Mouse (Mus musculus) spleen, adult 2 months (tissue): ENCODE measurements around the gene Ddx27. TPM values are rescaled to one million over a fixed set of nuclear protein-coding genes. Genes with fewer than 3 reads are reported as not detected.

Experiments
- DNase-seq, 2 experiments: peaks; one replicate each; pipeline versions ENCODE4 v3.0.0 to v3.0.0-alpha.2; 2012 to 2021; ENCODE audit warnings: low spot score in 2 of 2, low read depth in 1 of 2
- H3K27ac ChIP-seq: fragments of 200-500 bp; 2 replicates; pipeline ENCODE4 v1.5.1; 2012; ENCODE audit warnings: low read length, inconsistent platforms; ENCODE audit not compliant: insufficient read depth
- H3K27me3 ChIP-seq: fragments of 200-500 bp; 2 replicates; pipeline ENCODE4 v1.6.1; 2012; ENCODE audit warnings: mild to moderate bottlenecking, moderate library complexity, low read length, inconsistent platforms; ENCODE audit not compliant: control insufficient read depth, insufficient read depth
- H3K36me3 ChIP-seq: fragments of 200-500 bp; 2 replicates; pipeline ENCODE4 v1.6.1; 2012; ENCODE audit warnings: mild to moderate bottlenecking, low read length, inconsistent platforms; ENCODE audit not compliant: control insufficient read depth, insufficient read depth
- H3K4me1 ChIP-seq: fragments of 200-500 bp; 2 replicates; pipeline ENCODE4 v1.6.1; 2011; ENCODE audit warnings: inconsistent platforms; ENCODE audit not compliant: control insufficient read depth, insufficient read depth, insufficient read length
- H3K4me3 ChIP-seq: fragments of 200-500 bp; 2 replicates; pipeline ENCODE4 v1.5.1; 2011; ENCODE audit warnings: mild to moderate bottlenecking, inconsistent platforms; ENCODE audit not compliant: insufficient read depth, insufficient read length; ENCODE audit errors: extremely low read depth
- CTCF ChIP-seq: fragments of 200-500 bp; IDR thresholded peaks from 2 replicates; pipeline ENCODE4 v1.5.1; 2011; ENCODE audit warnings: mild to moderate bottlenecking, inconsistent platforms; ENCODE audit not compliant: insufficient read depth, insufficient read length, insufficient replicate concordance; ENCODE audit errors: extremely low read depth
- POLR2A ChIP-seq: fragments of 200-500 bp; IDR thresholded peaks from 2 replicates; pipeline ENCODE4 v1.6.1; 2011; ENCODE audit warnings: low read depth, low read length, inconsistent platforms
- WGBS: fragments of 180-500 bp; shearing (Covaris S2); methylation state at CpG from one replicate; pipeline ENCODE4 v1.1.7; 2018; 5-methylcytosine and 5-hydroxymethylcytosine counted together
- polyA plus RNA-seq: library from polyadenylated mRNA; depleted of rRNA; stranded (reverse); fragments of >200 nt; gene quantifications from 2 replicates; pipeline ENCODE4 v1.2.3, GENCODE M21; 2012

The Ddx27 gene
- polyA plus RNA-seq, 1 experiment, result 27.4 TPM

DNA sequence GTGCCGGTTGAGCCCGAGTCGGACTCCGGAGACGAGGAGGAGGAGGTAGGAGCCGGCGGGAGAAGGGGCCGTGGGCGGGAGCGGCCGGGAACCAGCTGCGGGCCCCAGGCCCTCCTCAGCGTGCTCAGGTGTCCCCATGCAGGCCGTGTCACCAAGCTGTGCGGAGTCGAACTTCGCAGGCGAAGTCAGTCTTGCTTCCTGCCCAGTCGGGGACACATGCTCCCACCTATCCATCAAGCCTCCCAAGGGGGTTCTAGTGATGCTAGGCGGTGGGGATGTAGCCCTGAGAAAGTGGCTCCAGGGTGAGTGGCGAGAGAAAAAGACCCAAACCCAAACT, 357 bp downstream of the Ddx27 start:
- no peak for DNase-seq
- Histone ChIP-seq H3K4me3 (peak overlapping the region; percentile 94), H3K27ac (peak overlapping the region; percentile 76), H3K4me1 (peaks cover 7% of the 10 kb centered on the region; the same call in 1 of the 2 replicates), H3K27me3 (no peaks in the 10 kb centered on the region), H3K36me3 (peaks cover 9% of the 10 kb centered on the region)
- WGBS, result under 1% methylated on average over 19 of the region's 21 CpGs
- TF ChIP-seq POLR2A (no peak), CTCF (no peak)

DNA sequence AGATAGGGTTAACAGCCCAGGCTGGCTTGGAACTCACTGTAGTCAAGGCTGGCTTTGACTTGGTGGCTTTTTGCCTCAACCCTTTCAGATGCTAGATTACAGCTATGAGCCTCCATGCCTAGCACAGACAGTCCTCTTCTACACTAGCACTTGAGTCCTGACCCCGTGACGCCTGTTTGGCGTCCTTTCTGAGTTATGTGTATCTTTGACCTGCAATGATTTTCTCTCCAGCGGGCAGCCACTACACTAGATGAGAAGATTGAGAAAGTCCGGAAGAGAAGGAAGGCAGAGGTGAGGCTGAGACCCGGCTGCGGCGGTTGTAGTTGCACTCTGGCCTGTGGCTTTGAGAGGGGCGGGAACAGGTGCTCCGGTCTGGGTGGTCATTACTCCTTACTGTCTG, 4.4 kb downstream of the Ddx27 start:
- no peak for DNase-seq
- H3K4me3 ChIP-seq, result no peak overlapping the region
- TF ChIP-seq CTCF (no peak), POLR2A (no peak)
- peaks cover 7% of the 10 kb centered on the region; the same call in 1 of the 2 replicates for H3K4me1 ChIP-seq
- no peak overlapping the region for H3K27ac ChIP-seq
- H3K27me3 ChIP-seq, result no peaks in the 10 kb centered on the region
- H3K36me3 ChIP-seq, result peaks cover 28% of the 10 kb centered on the region
- WGBS, result 95% methylated on average over 10 of the region's 10 CpGs

DNA sequence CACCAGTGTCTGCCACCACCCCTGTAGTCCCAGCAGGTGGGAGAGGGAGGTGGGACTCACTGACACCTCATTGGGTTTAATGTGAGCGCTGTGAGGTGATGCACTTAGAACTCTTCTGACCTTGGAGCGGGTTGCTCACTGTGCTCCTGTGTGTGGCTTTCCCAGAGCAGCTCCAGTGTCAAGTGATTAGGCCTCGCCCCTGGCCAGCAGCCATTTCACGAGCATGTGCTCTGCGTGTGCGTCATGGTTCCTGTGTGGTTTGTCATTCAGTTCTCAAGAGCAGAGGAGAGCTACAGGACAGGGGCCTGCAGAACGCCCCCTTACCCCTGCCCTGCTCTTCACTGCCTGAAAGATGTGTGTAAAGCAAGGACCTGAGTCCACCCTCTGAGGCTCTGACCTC, 13.6 kb downstream of the Ddx27 start:
- no peaks in the 10 kb centered on the region for H3K4me1 ChIP-seq
- H3K36me3 ChIP-seq, result peaks cover 51% of the 10 kb centered on the region
- whole genome bisulfite sequencing, result 96% methylated on average over 7 of the region's 7 CpGs
- TF ChIP-seq POLR2A (no peak), CTCF (no peak)
- no peak overlapping the region for H3K27ac ChIP-seq
- no peak for DNase-seq
- no peak overlapping the region for H3K4me3 ChIP-seq
- no peaks in the 10 kb centered on the region for H3K27me3 ChIP-seq

DNA sequence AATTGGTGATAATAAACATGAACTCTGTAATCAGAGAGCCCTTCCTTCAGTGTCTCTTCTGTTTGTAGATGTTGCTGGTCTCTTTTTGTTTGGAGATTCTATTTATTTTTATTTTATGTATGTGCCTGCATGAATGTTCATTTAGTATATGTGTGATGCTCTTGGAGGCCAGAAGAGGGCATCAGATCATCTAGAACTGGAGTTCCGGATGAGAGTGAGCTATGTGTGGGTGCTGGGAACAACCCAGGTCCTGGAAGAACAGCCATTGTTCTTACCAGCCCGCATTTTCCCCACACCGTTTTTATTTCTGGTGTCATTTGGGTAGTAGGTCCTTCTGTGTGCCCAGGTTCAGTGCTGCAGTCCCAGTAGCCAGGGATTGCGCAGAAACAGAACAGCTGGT, 15.5 kb downstream of the Ddx27 start:
- Histone ChIP-seq H3K27ac (no peak overlapping the region), H3K27me3 (no peaks in the 10 kb centered on the region), H3K36me3 (peaks cover 54% of the 10 kb centered on the region), H3K4me1 (no peaks in the 10 kb centered on the region), H3K4me3 (no peak overlapping the region)
- no peak for DNase-seq
- over 99% methylated on average over 4 of the region's 4 CpGs for WGBS
- TF ChIP-seq CTCF (no peak), POLR2A (no peak)

DNA sequence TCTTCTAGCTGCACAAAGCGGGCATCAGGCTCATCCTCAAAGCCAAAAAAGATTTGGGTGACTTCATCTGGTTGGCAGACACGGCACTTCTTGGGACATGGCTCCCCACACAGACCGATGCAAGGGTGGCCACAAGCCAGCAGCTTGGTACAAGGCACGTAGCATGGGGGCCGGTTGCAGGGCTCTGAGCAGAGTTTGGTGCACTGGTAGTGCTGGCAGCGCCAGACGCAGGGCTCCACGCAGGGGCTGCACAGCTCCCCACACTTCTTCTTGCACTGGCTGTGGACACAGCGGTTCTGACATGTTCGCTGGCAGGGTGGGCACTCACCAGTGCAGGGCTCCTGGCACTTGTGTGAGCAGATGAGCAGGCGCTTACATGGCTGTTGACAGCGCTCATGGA, 22.7 kb downstream of the Ddx27 start:
- Histone ChIP-seq H3K27ac (no peak overlapping the region), H3K27me3 (no peaks in the 10 kb centered on the region), H3K36me3 (peaks cover 84% of the 10 kb centered on the region), H3K4me1 (no peaks in the 10 kb centered on the region), H3K4me3 (no peak overlapping the region)
- no peak for DNase-seq
- TF ChIP-seq CTCF (no peak), POLR2A (no peak)
- WGBS, result 97% methylated on average over 12 of the region's 12 CpGs

DNA sequence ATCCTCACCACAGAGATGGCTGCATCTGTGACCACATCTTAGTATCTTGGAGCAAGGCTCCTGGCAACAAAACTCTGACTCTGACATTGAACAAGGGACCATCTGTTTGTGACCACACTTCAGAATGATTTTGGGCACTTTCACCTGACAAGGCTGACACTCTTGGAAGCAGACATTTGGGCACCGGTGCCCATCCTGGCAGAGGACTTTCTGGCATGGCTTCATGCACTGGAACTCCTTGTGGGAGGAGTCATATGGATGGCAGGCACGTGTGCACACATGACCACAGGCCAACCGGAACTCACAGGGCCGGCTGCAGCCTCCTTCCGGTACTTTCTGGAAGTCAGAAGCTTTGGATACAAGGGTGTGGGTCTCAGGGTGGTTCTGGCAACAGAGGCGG, 23.3 kb downstream of the Ddx27 start:
- DNase-seq, result no peak
- WGBS, result 89% methylated on average over 6 of the region's 6 CpGs

DNA sequence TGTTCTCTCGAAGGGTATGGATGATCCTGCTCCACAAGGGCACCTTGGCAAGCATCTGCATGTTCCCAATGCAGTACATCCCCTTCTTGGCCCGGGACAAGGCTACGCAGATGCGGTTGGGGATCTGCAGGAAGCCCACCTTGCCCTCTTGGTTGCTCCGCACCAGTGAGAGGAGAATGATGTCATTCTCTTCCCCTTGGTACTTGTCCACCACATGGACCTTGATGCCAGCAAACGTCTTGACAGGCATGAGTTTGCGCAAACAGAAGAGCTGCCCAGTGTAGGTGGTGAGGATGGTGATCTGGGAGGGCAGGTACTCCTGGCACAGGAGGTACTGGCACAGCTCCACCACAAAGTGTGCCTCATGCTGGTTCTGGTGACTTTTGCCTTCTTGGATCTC, 23.7 kb downstream of the Ddx27 start:
- WGBS, result 87% methylated on average over 7 of the region's 7 CpGs
- peaks cover 83% of the 10 kb centered on the region for H3K36me3 ChIP-seq
- no peak for DNase-seq
- H3K27ac ChIP-seq, result no peak overlapping the region
- H3K4me3 ChIP-seq, result no peak overlapping the region
- H3K27me3 ChIP-seq, result no peaks in the 10 kb centered on the region
- H3K4me1 ChIP-seq, result no peaks in the 10 kb centered on the region
- TF ChIP-seq POLR2A (no peak), CTCF (no peak)

More for the DNA sequence above, 23.3 kb downstream of the Ddx27 start:
- no peaks in the 10 kb centered on the region for H3K4me1 ChIP-seq
- no peaks in the 10 kb centered on the region for H3K27me3 ChIP-seq
- H3K4me3 ChIP-seq, result no peak overlapping the region
- no peak overlapping the region for H3K27ac ChIP-seq
- H3K36me3 ChIP-seq, result peaks cover 85% of the 10 kb centered on the region
- TF ChIP-seq POLR2A (no peak), CTCF (no peak)
